Mouse (Mus musculus): ENCODE data around the gene Olfr325. TPM values are rescaled to one million over a fixed set of nuclear protein-coding genes. Genes with fewer than 3 reads are reported as not detected.

Olfr325 gene
- polyA plus RNA-seq, 1 experiment, result 0.89 TPM

DNA sequence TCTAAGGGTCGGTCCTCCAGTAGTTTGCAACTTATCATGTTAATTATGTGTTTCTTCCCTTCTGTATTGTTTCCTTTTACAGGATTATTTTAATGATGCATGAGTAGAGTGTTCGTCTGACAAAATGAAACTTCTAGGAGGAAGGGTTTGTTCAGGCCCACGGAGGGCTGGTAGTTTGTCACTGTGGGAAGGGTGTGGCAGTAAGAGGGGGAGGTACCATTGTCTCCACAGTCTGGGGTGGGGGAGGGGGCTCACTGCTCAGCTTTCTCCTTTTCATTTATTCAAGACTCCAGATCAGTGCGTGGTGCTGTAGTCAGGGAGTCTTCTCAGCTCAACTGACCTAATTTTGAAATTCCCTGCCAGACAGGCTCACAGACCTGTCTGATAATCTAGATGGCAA lies 48.6 kb downstream of the Olfr325 start:
- H3K27ac ChIP-seq (ENCODE audit: control insufficient read depth, insufficient read depth, low read depth, low read length), result no peak overlapping the region
- no peak overlapping the region for H3K4me3 ChIP-seq (ENCODE audit: control insufficient read depth, low read depth, low read length)
- TF ChIP-seq POLR2A (IDR thresholded peaks at IDR 0.05; ENCODE audit: control insufficient read depth, low read depth, low read length) (no peak), CTCF (IDR thresholded peaks at IDR 0.05; ENCODE audit: control insufficient read depth, insufficient read depth, insufficient replicate concordance, low read depth, low read length) (no peak)
- peaks cover 4% of the 10 kb centered on the region for H3K4me1 ChIP-seq (ENCODE audit: control insufficient read depth, insufficient read depth, low read length)
- no peaks in the 10 kb centered on the region for H3K27me3 ChIP-seq (ENCODE audit: control insufficient read depth, insufficient read depth, low read length)
- H3K36me3 ChIP-seq (ENCODE audit: control insufficient read depth, insufficient read depth, low read length), result no peaks in the 10 kb centered on the region

DNA sequence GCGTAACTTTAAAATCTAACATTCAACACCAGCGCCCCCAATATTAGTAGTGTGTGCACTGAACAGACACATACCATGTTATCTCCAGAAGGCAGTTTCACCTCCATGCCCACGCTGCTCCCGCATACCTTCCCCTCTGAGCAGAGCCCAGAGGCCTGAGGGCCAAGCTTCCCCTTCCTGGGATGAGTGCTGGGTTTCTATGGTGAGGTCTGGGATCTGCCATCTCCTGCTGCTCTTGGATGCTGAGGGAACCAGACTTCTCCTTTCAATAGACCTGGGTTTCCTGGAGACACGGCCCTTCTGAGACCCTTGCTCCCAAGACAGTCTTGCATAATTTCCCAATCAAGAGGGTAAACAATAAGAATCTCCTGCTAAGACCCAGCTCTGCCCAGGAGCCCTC lies 52.9 kb downstream of the Olfr325 start, which contains the start of gene Olfr323:
Olfr323 (minus strand) TSS at position 101 of the 400 bp plus-strand sequence.
- Histone ChIP-seq H3K4me1 (ENCODE audit: control insufficient read depth, insufficient read depth, low read length) (peaks cover 4% of the 10 kb centered on the region), H3K36me3 (ENCODE audit: control insufficient read depth, insufficient read depth, low read length) (no peaks in the 10 kb centered on the region), H3K27ac (ENCODE audit: control insufficient read depth, insufficient read depth, low read depth, low read length) (no peak within 1 kb of the TSS), H3K4me3 (ENCODE audit: control insufficient read depth, low read depth, low read length) (no peak within 1 kb of the TSS), H3K27me3 (ENCODE audit: control insufficient read depth, insufficient read depth, low read length) (no peaks in the 10 kb centered on the region)
- TF ChIP-seq CTCF (IDR thresholded peaks at IDR 0.05; ENCODE audit: control insufficient read depth, insufficient read depth, insufficient replicate concordance, low read depth, low read length), result no peak
- TF ChIP-seq POLR2A (IDR thresholded peaks at IDR 0.05; ENCODE audit: control insufficient read depth, low read depth, low read length), result no peak

Other genes starting within 250 kb of the Olfr325 start
- 43.7 and 48.9 TPM in 2 replicates for gene Zfp672, start 247.4 kb upstream of the Olfr325 start, polyA plus RNA-seq (2012; rRNA removed)
- gene Sh3bp5l, start 247.0 kb upstream of the Olfr325 start, polyA plus RNA-seq (2012; rRNA removed), result 8.6 and 9.5 TPM in 2 replicates
- 4.0 and 4.3 TPM in 2 replicates for gene Lypd8, start 198.7 kb upstream of the Olfr325 start, polyA plus RNA-seq (2012; rRNA removed)
- 0.81 and 4.0 TPM in 2 replicates for gene 1810065E05Rik, start 156.6 kb upstream of the Olfr325 start, polyA plus RNA-seq (2012; rRNA removed)
- gene Gm12253, start 145.2 kb upstream of the Olfr325 start, polyA plus RNA-seq (2012; rRNA removed), result not detected in 2 replicates
- 218 and 223 TPM in 2 replicates for gene Lypd9, start 124.8 kb upstream of the Olfr325 start, polyA plus RNA-seq (2012; rRNA removed)
- 0.16 and 0.38 TPM in 2 replicates for gene Olfr30, start 115.5 kb upstream of the Olfr325 start, polyA plus RNA-seq (2012; rRNA removed)
- gene Olfr332, start 85.2 kb upstream of the Olfr325 start, polyA plus RNA-seq (2012; rRNA removed), result 0.02 TPM in 1 of 2 replicates, not detected in the other
- 0.13 and 0.21 TPM in 2 replicates for gene Olfr331, start 75.2 kb upstream of the Olfr325 start, polyA plus RNA-seq (2012; rRNA removed)
- 1.1 and 1.7 TPM in 2 replicates for gene Olfr330, start 42.9 kb upstream of the Olfr325 start, polyA plus RNA-seq (2012; rRNA removed)
- gene Olfr329-ps, start 31.3 kb upstream of the Olfr325 start, polyA plus RNA-seq (2012; rRNA removed), result 0.26 and 0.56 TPM in 2 replicates
- not detected in 2 replicates for gene Olfr328, start 22.1 kb upstream of the Olfr325 start, polyA plus RNA-seq (2012; rRNA removed)
- gene Olfr224, start 7.2 kb upstream of the Olfr325 start, polyA plus RNA-seq (2012; rRNA removed), result 0.11 TPM in 1 of 2 replicates, not detected in the other
- gene Olfr324, start 17.4 kb downstream of the Olfr325 start, polyA plus RNA-seq (2012; rRNA removed), result not detected in 2 replicates
- gene 2210407C18Rik, start 38.3 kb downstream of the Olfr325 start, polyA plus RNA-seq (2012; rRNA removed), result not detected in 2 replicates
- 0.57 and 2.2 TPM in 2 replicates for gene Olfr323, start 52.8 kb downstream of the Olfr325 start, polyA plus RNA-seq (2012; rRNA removed)
- not detected in 2 replicates for gene Trim58, start 62.7 kb downstream of the Olfr325 start, polyA plus RNA-seq (2012; rRNA removed)
- gene Olfr322, start 81.1 kb downstream of the Olfr325 start, polyA plus RNA-seq (2012; rRNA removed), result not detected in 2 replicates
- gene Olfr320, start 103.4 kb downstream of the Olfr325 start, polyA plus RNA-seq (2012; rRNA removed), result not detected in 2 replicates
- not detected in 2 replicates for gene Olfr319, start 121.4 kb downstream of the Olfr325 start, polyA plus RNA-seq (2012; rRNA removed)
- 0.35 TPM in 1 of 2 replicates, not detected in the other for gene Olfr318, start 146.3 kb downstream of the Olfr325 start, polyA plus RNA-seq (2012; rRNA removed)
- gene Olfr317, start 161.5 kb downstream of the Olfr325 start, polyA plus RNA-seq (2012; rRNA removed), result 0.16 and 0.96 TPM in 2 replicates
- gene Olfr316, start 175.0 kb downstream of the Olfr325 start, polyA plus RNA-seq (2012; rRNA removed), result 0.29 and 3.1 TPM in 2 replicates
- gene Olfr315, start 195.5 kb downstream of the Olfr325 start, polyA plus RNA-seq (2012; rRNA removed), result not detected in 2 replicates
- gene Olfr314, start 205.2 kb downstream of the Olfr325 start, polyA plus RNA-seq (2012; rRNA removed), result not detected in 2 replicates
- 142 and 144 TPM in 2 replicates for gene Fam183b, start 224.2 kb downstream of the Olfr325 start, polyA plus RNA-seq (2012; rRNA removed)
- gene Olfr313, start 237.3 kb downstream of the Olfr325 start, polyA plus RNA-seq (2012; rRNA removed), result 0.09 and 0.42 TPM in 2 replicates